Mouse (Mus musculus) embryonic stem cell, embryonic (primary cell): ENCODE measurements around the gene Zfp385a.

Experiments used
- CTCF ChIA-PET, 4 experiments: fragments of 300-600 bp in 2 of 4; fragments of 350-600 bp in 2 of 4; sonication (Branson Sonifier 250); formaldehyde crosslinking; loops; one replicate each; lab custom pipeline; 2022; ENCODE audit warnings: inconsistent platforms in 2 of 4; lab: Charles Lee
- POLR2A ChIA-PET, 4 experiments: fragments of 300-600 bp in 2 of 4; fragments of 350-600 bp in 2 of 4; sonication (Branson Sonifier 250); formaldehyde crosslinking; loops; one replicate each; lab custom pipeline; 2022; ENCODE audit warnings: antibody characterized with exemption in 4 of 4, inconsistent platforms in 1 of 4; lab: Charles Lee

Zfp385a gene

DNA sequence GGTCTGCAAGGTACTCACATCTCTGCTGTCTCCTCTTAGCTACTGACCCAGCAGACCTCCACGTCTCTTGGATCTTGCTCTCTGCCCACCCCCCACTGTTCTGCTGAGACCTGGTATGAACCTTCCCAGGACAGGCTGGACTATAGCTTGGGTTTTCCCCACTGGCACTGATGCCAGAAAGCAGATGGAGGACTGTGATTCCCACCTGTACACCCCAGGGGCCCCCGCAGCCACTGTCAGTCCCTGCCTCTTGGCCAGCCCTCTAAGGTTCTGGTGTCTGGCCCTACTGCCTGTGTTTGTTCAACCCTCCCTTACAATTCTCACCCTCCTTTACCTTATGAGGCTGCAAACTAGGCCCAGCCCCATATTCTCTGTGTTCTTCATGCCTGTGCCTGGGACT, 14.8 kb upstream of the Zfp385a start:
- CTCF ChIA-PET = interaction anchor here in 2 of 4 experiments (0.5 to 1.4 kb wide), 2 partner anchors 177 to 183 kb away, joined by 3 read pairs; no protein-coding TSS in a partner anchor
- POLR2A ChIA-PET = interaction anchor here in 2 of 4 experiments (1.3 to 2.1 kb wide), 2 partner anchors 10 to 11 kb away, joined by 3 to 6 read pairs; no protein-coding TSS in a partner anchor

DNA sequence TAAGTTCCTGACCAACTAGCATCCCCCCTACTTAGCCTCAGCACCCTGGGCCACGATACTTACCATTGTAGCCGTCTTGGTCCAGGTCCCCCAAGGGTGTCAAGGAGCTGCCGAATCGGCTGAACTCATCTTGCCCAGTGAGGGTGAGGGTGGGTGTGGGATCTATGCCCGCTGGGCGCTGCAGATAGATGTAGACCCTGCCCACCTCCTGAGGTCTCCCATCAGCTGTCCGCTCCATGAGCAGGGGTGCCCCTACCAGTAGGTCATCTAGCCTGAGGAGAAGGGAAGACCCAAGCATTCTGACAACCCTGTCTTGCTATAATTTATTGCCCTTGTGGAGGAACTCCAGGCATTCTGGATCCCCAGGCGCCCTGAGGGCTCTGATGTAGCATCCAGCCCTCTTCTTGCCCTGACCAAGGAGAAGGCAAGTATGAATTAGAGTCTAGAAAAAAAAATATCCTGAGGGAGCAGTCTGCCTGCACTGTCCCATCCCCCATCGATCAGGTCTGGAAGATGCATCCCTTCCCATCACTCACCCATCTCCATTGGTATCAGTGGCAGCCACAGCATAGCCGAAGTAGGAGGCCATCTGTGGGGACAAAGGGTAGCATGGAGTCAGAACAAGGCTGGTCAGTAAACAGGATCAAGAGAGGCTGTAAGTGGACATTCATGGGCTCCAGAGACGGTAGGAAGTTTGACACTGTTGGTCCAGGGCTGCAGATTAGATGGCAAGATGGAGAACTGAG, 13.8 kb upstream of the Zfp385a start:
- CTCF ChIA-PET = interaction anchor here (0.5 to 4.4 kb wide), 26 partner anchors 7 to 522 kb away, joined by 3 to 33 read pairs (median 3); partner anchors contain the start of gene Zfp385a (in 1 of the 4)
- POLR2A ChIA-PET = interaction anchor here in 3 of 4 experiments (0.7 to 1.4 kb wide), 6 partner anchors 10 to 185 kb away, joined by 3 to 5 read pairs (median 4); no protein-coding TSS in a partner anchor

DNA sequence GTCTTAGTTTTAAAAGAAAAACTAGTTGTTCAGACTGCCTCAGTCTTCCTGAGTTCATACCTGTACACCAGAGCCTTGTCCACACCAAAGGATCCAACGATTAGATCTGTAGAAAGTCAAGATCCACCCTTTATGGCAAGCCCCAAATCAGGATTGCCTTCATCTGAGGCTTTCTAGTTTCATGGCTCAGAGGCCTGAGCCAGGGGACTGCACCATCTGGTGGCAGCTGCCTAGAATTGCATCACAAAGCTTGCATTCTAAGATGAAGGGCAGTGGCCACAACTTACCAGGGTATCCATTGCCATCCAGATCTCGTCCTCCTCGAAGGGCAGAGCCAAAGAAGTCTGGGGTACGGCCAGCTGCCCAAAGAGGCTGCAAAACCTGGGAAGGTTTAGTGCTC, 13.0 kb upstream of the Zfp385a start:
- ChIA-PET CTCF (interaction anchor here (0.5 to 4.4 kb wide), 27 partner anchors 8 to 523 kb away, joined by 3 to 33 read pairs (median 4); partner anchors contain the start of gene Zfp385a (in 1 of the 4)), POLR2A (interaction anchor here in 3 of 4 experiments (0.8 to 1.5 kb wide), 8 partner anchors 10 to 186 kb away, joined by 3 to 5 read pairs (median 4); no protein-coding TSS in a partner anchor)

DNA sequence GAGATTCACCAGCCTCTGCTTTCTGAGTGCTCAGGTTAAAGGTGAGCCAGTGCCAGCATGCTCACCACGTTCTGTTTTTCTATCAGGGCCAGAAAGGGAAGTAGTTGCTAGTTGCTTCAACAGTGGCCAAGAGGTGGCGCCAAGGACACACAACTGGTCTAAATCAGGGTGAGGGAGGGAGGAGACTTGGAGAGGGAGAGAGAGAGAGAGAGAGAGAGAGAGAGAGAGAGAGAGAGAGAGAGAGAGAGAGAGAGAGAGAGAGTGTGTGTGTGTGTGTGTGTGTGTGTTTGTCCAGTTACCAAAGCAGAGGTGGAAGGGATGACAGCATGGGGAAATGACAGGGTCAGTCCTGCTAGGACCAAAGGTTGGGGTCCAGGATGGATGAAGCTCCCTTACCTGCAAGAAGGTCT, 7.4 kb upstream of the Zfp385a start:
- CTCF ChIA-PET = interaction anchor here (0.5 to 1.6 kb wide), 12 partner anchors 11 to 138 kb away, joined by 3 to 10 read pairs (median 4); no protein-coding TSS in a partner anchor

DNA sequence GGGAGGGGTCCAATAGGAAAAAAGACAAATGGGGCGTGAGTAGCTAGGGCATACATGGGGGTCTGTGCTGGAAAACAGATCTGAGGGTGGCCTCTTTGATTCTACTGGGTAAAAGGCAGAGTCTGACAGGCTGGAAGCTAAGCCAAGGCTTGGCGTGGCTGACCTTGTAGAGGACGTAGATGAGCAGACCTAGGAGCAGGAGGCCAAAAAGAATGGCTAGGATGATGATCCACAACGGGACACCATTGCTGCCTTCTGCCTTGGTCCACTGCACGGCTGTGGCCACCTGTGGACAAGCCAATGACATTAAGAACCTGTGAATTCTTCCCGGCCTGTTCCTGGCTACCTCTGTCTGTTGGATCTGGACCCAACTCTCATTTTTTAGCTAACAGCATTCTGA, 5.9 kb upstream of the Zfp385a start:
- CTCF ChIA-PET = interaction anchor here in 3 of 4 experiments (0.7 to 11.1 kb wide), 6 partner anchors 8 to 379 kb away, joined by 3 to 81 read pairs (median 3); partner anchors contain the start of gene Hoxc10 (in 1 of the 3)
- POLR2A ChIA-PET = interaction anchor here in 1 of 4 experiments (0.6 to 2.6 kb wide), 4 partner anchors 14 to 129 kb away, joined by 3 to 12 read pairs (median 4); no protein-coding TSS in a partner anchor

More for the DNA sequence above, 7.4 kb upstream of the Zfp385a start:
- POLR2A ChIA-PET = interaction anchor here in 2 of 4 experiments (0.6 to 1.8 kb wide), 6 partner anchors 8 to 286 kb away, joined by 3 to 6 read pairs (median 4); partner anchors contain the start of gene Zfp385a (in 1 of the 2)

DNA sequence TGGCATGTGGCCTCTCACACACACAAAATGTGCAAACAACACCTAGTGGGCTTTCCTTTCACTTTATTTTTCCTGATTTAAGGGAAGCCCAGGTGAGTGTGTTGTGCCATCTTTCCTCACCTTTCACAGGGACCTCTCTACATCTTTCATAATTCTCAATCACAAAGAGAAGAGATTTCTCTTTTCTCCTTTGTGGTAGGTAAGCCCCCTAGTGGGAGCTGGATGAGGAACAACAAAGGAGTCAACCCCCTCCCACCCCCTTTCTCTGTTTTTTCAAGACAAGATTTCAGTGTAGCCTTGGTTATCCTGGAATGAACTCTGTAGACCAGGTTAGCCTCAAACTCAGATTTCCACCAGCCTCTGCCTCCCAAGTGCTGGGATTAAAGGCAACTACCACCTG, 3.7 kb upstream of the Zfp385a start:
- ChIA-PET POLR2A (interaction anchor here in 3 of 4 experiments (0.8 to 2.6 kb wide), 5 partner anchors 15 to 35 kb away, joined by 3 to 12 read pairs (median 3); no protein-coding TSS in a partner anchor), CTCF (interaction anchor here (0.6 to 12.5 kb wide), 11 partner anchors 9 to 59 kb away, joined by 3 to 141 read pairs (median 6); no protein-coding TSS in a partner anchor)

DNA sequence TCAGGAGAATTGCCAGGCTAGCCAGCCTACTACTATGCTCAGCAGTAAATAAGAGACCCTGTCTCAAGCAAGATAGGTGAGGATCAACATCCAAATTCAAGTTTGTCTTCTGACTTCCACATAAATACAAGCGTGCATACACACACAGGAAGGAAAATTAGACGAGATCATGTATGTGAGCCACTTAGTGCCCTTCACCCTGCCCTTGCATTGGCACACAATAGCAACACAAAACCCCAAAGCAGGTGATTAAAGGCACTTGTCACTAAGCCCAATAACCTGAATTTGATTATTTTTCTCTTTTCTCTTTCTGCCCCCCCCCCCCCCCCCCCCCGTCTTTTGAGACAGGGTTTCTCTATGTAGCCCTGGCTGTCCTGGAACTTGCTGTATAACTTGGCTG, 3.1 kb upstream of the Zfp385a start:
- ChIA-PET CTCF (interaction anchor here in 3 of 4 experiments (0.5 to 12.5 kb wide), 18 partner anchors 10 to 621 kb away, joined by 3 to 141 read pairs (median 4); partner anchors contain the start of genes Calcoco1 (in 1 of the 3), Copz1 (in 1 of the 3) and Hoxc10 (in 1 of the 3)), POLR2A (interaction anchor here in 1 of 4 experiments (0.7 to 0.9 kb wide), 2 partner anchors 10 to 15 kb away, joined by 3 read pairs; no protein-coding TSS in a partner anchor)

DNA sequence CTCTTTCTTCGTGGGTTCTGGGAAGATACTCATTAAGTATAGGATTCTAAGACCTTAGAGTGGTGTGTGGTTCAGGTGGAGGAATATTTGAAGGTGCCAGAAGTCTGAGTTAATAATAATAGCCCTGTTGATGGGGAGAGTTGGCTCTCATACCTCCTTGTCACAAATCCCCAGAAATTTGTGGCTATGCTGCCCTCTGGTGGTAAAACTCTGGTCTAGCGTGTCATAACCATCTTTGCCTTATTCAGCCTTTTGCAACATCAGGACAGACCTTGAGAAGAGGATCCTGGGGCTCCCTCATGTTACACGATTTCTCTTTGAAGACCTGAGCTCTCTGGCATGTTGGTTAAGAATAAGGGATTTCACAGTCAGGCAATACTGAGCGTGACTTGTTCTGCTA, 2.5 kb upstream of the Zfp385a start:
- ChIA-PET CTCF (interaction anchor here in 3 of 4 experiments (0.5 to 12.5 kb wide), 18 partner anchors 11 to 620 kb away, joined by 3 to 141 read pairs (median 4); partner anchors contain the start of genes Calcoco1 (in 1 of the 3), Copz1 (in 1 of the 3) and Hoxc10 (in 1 of the 3)), POLR2A (interaction anchor here in 1 of 4 experiments (0.7 to 2.4 kb wide), 6 partner anchors 10 to 209 kb away, joined by 3 to 14 read pairs (median 3); partner anchors contain the start of gene Itga5)

DNA sequence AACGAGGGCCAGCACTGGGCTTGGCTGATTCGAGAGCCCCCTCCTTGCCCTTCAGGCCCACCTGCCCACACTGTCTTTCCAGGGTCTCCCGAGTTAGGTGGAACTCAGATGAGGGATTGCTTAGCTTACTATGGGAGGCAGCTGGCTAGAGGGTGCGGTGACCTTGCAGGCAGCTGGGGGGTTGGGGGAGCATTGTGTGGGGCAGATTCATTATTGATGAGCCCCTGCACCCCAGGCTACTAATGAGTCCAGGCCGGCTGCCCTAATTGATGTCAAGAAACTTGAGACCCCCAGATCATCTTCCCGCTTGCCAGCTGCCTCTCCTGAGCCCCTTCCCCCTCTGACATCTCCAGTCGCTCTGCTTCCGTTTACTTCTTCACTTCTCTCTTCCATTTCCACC, 1.7 kb upstream of the Zfp385a start:
- CTCF ChIA-PET = interaction anchor here (0.6 to 12.5 kb wide), 22 partner anchors 9 to 374 kb away, joined by 3 to 141 read pairs (median 6); partner anchors contain the start of genes Copz1 (in 1 of the 4), Hoxc10 (in 1 of the 4) and Hoxc5 (in 1 of the 4)
- POLR2A ChIA-PET = interaction anchor here in 3 of 4 experiments (0.6 to 2.4 kb wide), 19 partner anchors 9 to 210 kb away, joined by 3 to 14 read pairs (median 5); partner anchors contain the start of genes Copz1 (in 1 of the 3) and Itga5 (in 1 of the 3)

DNA sequence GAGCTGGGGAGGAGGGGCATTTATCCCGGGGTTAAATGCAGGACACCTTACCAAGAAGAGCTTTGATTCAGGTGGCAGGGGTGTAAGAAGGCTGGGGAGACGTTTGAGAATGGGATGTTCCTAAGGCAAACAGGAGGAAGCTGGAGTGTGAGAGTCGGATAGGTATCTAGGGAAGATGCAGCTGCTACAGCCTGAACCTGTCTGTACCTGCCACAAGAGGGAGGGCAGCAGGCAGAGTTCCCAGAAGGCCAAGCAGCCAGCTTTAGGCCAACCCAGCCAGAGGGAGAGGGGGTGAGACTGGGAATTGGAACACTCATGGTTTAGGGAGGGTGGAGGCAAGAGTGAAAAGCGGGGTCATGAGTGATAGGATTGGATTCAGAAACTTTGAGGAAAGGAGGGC, 893 bp upstream of the Zfp385a start:
- POLR2A ChIA-PET = interaction anchor here in 3 of 4 experiments (0.7 to 2.4 kb wide), 37 partner anchors 9 to 206 kb away, joined by 3 to 14 read pairs (median 3); partner anchors contain the start of genes Copz1 (in 2 of the 3) and Itga5 (in 1 of the 3)

DNA sequence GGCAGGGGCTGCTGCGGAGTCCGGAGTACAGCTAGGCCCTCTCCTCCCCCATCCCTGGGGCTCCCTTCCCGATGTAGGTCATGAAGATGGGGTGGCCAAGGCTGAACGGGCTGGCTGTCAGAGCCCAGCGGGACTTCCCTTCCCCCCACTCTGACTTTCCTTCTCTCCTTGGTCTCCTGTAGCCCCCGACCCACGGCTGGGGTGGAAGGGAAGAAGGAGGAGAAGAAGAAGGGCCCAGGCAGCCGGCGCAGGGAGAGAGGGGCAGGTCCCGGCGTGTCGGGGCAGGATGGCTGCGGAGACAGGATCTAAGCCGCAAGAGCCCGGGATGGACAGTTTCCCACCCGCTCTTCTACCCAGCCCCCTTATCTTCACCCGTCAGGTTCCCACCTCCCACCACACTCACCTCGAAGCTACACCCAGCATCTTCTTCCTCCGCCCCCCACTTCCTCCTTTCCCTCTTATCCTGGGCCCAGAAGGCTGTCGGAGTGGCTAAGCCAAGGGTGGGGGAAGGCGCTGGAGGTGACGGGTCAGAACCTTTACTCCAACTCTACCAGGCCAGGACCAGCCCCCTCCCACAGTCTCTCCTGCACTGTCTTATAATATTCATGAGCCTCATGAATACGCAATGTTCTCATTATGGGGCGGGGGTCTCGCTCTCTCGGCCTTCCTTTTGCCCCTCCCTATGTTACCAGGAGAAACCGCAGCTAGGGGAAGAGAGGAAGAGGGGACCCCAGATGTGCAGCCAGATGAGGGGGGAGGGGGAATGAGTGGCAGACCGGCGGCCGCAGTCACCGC, 530 bp downstream of the Zfp385a start:
- CTCF ChIA-PET = interaction anchor here (0.6 to 12.5 kb wide), 18 partner anchors 12 to 617 kb away, joined by 3 to 141 read pairs (median 9); partner anchors contain the start of gene Calcoco1 (in 1 of the 4)

More for the DNA sequence above, 893 bp upstream of the Zfp385a start:
- CTCF ChIA-PET = interaction anchor here (0.5 to 12.5 kb wide), 57 partner anchors 8 to 643 kb away, joined by 3 to 141 read pairs (median 4); partner anchors contain the start of genes Cbx5 (in 1 of the 4), Copz1 (in 1 of the 4), Hoxc10 (in 1 of the 4) and Hoxc5 (in 1 of the 4)

DNA sequence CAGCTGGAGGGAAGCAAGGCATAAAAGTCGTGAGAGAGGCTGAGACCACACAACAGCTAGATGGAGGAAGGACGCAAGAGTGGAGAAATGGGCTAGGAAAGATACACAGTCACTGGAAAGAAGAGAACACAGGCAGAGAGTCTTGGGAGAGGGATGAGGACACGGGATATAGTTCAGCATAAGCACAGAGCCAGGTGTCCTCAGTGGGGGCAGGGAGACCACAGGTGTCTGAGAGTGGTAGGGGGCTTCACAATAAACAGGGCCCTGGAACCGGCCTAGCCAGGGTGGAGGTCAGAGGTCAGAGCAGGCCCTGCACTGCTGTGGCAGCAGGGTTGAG, 1.1 kb downstream of the Zfp385a start:
- CTCF ChIA-PET = interaction anchor here (0.6 to 12.5 kb wide), 14 partner anchors 7 to 617 kb away, joined by 3 to 141 read pairs (median 4); partner anchors contain the start of gene Calcoco1 (in 1 of the 4)
- POLR2A ChIA-PET = interaction anchor here in 2 of 4 experiments (0.6 to 5.4 kb wide), 10 partner anchors 9 to 131 kb away, joined by 3 to 32 read pairs (median 4); partner anchors contain the start of genes Copz1 (in 1 of the 2), Hnrnpa1 (in 1 of the 2) and Itga5 (in 1 of the 2)

More for the DNA sequence above, 530 bp downstream of the Zfp385a start:
- POLR2A ChIA-PET = interaction anchor here in 3 of 4 experiments (0.6 to 5.4 kb wide), 14 partner anchors 9 to 132 kb away, joined by 3 to 32 read pairs (median 3); partner anchors contain the start of gene Itga5 (in 1 of the 3)

DNA sequence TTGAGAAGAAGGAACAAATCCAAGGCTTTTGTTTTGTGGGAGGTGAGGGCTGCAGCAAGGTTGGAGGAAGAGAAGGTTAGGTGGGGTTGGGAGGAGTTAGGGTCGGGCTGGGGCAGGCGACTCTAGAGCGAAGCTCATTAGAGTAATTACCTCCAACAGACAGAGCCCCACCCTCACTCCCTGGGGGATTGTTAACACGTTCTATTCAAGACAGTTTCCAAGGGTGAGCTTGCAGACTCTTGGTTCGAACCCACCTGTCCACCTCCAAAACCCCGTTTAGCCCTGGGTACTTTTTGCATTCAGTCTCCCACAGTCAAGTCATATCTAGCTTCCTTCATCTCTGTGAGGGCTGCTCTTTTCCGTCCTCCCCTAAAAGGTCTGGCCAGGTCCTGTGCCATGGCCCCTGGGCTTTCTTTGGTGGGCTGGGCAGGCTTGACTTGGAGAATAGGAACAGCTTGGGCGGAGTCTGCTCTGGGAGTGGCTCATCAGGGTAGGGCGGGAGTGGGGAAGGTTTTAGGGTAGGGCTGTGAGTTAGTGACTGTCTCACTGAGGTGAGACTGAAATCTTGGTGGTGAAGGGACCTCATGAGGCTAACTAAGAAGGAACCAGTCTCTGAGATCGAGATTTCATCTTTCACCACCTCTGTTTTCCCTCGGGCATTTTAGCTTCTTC, 2.8 kb downstream of the Zfp385a start:
- ChIA-PET CTCF (interaction anchor here (0.5 to 12.5 kb wide), 29 partner anchors 8 to 347 kb away, joined by 3 to 141 read pairs (median 5); partner anchors contain the start of gene Hoxc8 (in 1 of the 4)), POLR2A (interaction anchor here (0.5 to 5.4 kb wide), 37 partner anchors 10 to 181 kb away, joined by 3 to 32 read pairs (median 4); partner anchors contain the start of genes Cbx5 (in 2 of the 4), Copz1 (in 2 of the 4), Hnrnpa1 (in 2 of the 4) and Gpr84 (in 1 of the 4))

DNA sequence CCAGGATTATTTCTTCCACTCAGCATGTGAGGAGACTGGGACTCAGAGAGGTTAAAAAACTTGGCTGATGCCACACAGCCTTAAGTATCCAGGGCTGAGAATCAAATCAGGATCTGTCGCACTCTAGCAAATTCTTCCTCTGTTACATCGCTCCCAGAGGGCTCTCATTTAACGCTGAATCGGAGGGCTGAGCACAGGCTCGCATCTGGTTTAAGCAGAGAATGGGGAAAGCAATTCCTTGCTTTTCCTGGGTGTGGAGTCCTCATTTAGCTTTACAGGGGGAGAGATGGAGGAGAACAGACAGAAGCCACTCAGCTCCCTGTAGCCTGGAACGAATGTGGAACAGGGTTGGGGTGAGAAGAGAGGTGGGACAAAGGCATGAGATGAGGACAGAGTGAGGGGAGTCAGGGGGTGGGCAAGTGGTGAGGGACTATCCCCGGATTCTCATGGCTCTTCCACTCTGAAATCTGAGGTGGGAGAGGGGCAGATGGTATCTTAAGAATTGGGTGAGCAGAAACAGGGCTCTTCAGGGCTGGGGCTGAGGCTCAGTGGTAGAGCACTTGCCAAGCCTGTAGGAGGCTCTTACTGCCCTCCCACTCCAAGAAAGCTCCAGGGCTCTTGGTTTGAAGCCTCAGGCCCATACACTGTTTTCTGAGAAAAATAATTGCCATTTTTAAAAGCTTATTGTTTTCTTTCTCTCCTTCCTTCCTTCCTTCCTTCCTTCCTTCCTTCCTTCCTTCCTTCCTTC, 4.2 kb downstream of the Zfp385a start:
- CTCF ChIA-PET = interaction anchor here (0.7 to 12.5 kb wide), 13 partner anchors 12 to 55 kb away, joined by 3 to 141 read pairs (median 6); no protein-coding TSS in a partner anchor
- POLR2A ChIA-PET = interaction anchor here in 2 of 4 experiments (0.9 to 5.4 kb wide), 6 partner anchors 15 to 88 kb away, joined by 3 to 32 read pairs (median 3); no protein-coding TSS in a partner anchor

DNA sequence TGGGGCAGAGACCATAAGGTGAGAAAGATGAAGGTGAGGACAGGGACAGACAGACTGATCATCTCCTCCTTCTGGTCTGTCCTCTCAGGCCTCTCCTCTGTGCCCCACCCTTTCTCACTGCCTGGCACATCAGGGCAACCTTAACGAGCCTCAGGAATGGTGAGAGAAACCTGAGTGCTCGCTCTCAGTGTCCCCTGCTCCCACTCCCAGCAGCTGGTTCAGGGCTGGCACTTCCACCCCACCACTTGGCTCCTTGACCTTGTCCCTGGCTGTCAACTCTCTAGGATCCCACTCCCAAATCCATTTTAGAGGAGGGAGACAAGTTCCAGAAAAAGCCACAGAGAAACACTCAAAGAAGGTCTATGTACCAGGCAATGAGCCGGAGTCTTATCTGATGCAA, 4.9 kb downstream of the Zfp385a start:
- ChIA-PET CTCF (interaction anchor here in 3 of 4 experiments (0.7 to 12.5 kb wide), 7 partner anchors 11 to 20 kb away, joined by 3 to 141 read pairs (median 5); no protein-coding TSS in a partner anchor), POLR2A (interaction anchor here in 2 of 4 experiments (0.9 to 5.4 kb wide), 5 partner anchors 11 to 88 kb away, joined by 3 to 32 read pairs (median 3); no protein-coding TSS in a partner anchor)
